Mouse (Mus musculus) MEL (cell line): Measurements from ENCODE around the gene Acot3.
A peak's percentile ranks its signal among the peaks of the same experiment; 100 is the strongest.
"Not testable (repeated sequence)": the region's sequence is repeated elsewhere in the genome, so short reads cannot be mapped to it uniquely, and the experiment has no call there.

ENCODE experiments used
- CTCF ChIP-seq, 3 experiments: IDR thresholded peaks in 2 of 3; conservative IDR thresholded peaks in 1 of 3; 2 replicates each; pipeline ENCODE4 v1.5.1; 2011 to 2012; ENCODE audit warnings: low read length in 3 of 3, low read depth in 2 of 3, mild to moderate bottlenecking in 2 of 3, improper control_type of control experiment in 1 of 3, inconsistent platforms in 1 of 3, mixed read lengths in 1 of 3, moderate library complexity in 1 of 3; ENCODE audit not compliant: control insufficient read depth in 1 of 3, insufficient read depth in 1 of 3, poor library complexity in 1 of 3, severe bottlenecking in 1 of 3
- EP300 ChIP-seq, 2 experiments: IDR thresholded peaks; 2 replicates each; pipeline ENCODE4 v1.6.1; 2011; ENCODE audit warnings: improper control_type of control experiment in 2 of 2, low read length in 2 of 2, low read depth in 1 of 2, mild to moderate bottlenecking in 1 of 2
- MXI1 ChIP-seq: IDR thresholded peaks from 2 replicates; pipeline ENCODE4 v1.6.1; 2011; ENCODE audit warnings: mild to moderate bottlenecking, low read depth, low read length, improper control_type of control experiment
- NRF1 ChIP-seq: IDR thresholded peaks from 2 replicates; pipeline ENCODE4 v1.6.1; 2014; ENCODE audit warnings: low read depth, mild to moderate bottlenecking, inconsistent platforms, low read length, improper control_type of control experiment, moderate library complexity; ENCODE audit not compliant: poor library complexity, insufficient read depth, severe bottlenecking

- TF ChIP-seq MXI1 = peak; percentile 86
- TF ChIP-seq EP300 (IDR thresholded peaks at IDR 0.05; ENCODE audit: low read depth in 1 of 2, low read length in 2 of 2); CTCF (IDR thresholded peaks at IDR 0.05 in 2 of 3, conservative IDR thresholded peaks at IDR 0.05 in 1 of 3; ENCODE audit: control insufficient read depth in 1 of 3, insufficient read depth in 1 of 3, low read depth in 2 of 3, low read length in 3 of 3, poor library complexity in 1 of 3, severe bottlenecking in 1 of 3); NRF1: not testable (repeated sequence)
Observed at GRCm38 (mm10) chr12:84100604-84101492, 48.9 kb downstream of the Acot3 start, which contains the start of gene Acot6.
